Mouse (Mus musculus) forebrain, embryonic 12.5 days (tissue): Measurements from ENCODE around the gene Hexb. TPM values are rescaled to one million over a fixed set of nuclear protein-coding genes. Genes with fewer than 3 reads are reported as not detected.
A peak's percentile ranks its signal among the peaks of the same experiment; 100 is the strongest.

Source experiments
- ATAC-seq: fragments of 200-750 bp; cut with Nextera tagmentation; 2 replicates; pipeline ENCODE4 v1.8.0; 2017; ENCODE audit warnings: moderate TSS enrichment; ENCODE audit not compliant: low FRiP score
- H3K27ac ChIP-seq: fragments of 300-500 bp; sonication (generic); 2 replicates; pipeline ENCODE4 v1.5.1; 2016; ENCODE audit warnings: mild to moderate bottlenecking
- H3K27me3 ChIP-seq: fragments of 300-500 bp; sonication (generic); 2 replicates; pipeline ENCODE4 v1.6.1; 2016; ENCODE audit warnings: mild to moderate bottlenecking
- H3K36me3 ChIP-seq: fragments of 300-500 bp; sonication (generic); replicated peaks from 2 replicates; pipeline ENCODE4 v1.6.1; 2016; ENCODE audit warnings: mild to moderate bottlenecking
- H3K4me1 ChIP-seq: fragments of 300-500 bp; sonication (generic); 2 replicates; pipeline ENCODE4 v1.6.1; 2016
- H3K4me2 ChIP-seq: fragments of 300-500 bp; sonication (generic); 2 replicates; pipeline ENCODE4 v1.6.1; 2016; ENCODE audit warnings: mild to moderate bottlenecking, moderate library complexity
- H3K4me3 ChIP-seq: fragments of 300-500 bp; sonication (generic); replicated peaks from 2 replicates; pipeline ENCODE4 v1.5.1; 2016; ENCODE audit warnings: mild to moderate bottlenecking
- H3K9ac ChIP-seq: fragments of 300-500 bp; sonication (generic); 2 replicates; pipeline ENCODE4 v1.6.1; 2016; ENCODE audit warnings: mild to moderate bottlenecking
- H3K9me3 ChIP-seq: fragments of 300-500 bp; sonication (generic); 2 replicates; pipeline ENCODE4 v1.6.1; 2016
- WGBS: fragments of 180-500 bp; shearing (Covaris S2); methylation state at CpG from one replicate; pipeline ENCODE4 v1.1.7; 2016; 5-methylcytosine and 5-hydroxymethylcytosine counted together
- polyA plus RNA-seq: library from polyadenylated mRNA; unstranded; fragments of >200 nt; fragmentation: Nextera tagmentation; extraction: Ambion mirVana; gene quantifications from 2 replicates; pipeline ENCODE4 v1.2.1, GENCODE M21; 2016

Hexb gene
- polyA plus RNA-seq, 1 experiment from 2014 or later: 18.4 TPM

DNA sequence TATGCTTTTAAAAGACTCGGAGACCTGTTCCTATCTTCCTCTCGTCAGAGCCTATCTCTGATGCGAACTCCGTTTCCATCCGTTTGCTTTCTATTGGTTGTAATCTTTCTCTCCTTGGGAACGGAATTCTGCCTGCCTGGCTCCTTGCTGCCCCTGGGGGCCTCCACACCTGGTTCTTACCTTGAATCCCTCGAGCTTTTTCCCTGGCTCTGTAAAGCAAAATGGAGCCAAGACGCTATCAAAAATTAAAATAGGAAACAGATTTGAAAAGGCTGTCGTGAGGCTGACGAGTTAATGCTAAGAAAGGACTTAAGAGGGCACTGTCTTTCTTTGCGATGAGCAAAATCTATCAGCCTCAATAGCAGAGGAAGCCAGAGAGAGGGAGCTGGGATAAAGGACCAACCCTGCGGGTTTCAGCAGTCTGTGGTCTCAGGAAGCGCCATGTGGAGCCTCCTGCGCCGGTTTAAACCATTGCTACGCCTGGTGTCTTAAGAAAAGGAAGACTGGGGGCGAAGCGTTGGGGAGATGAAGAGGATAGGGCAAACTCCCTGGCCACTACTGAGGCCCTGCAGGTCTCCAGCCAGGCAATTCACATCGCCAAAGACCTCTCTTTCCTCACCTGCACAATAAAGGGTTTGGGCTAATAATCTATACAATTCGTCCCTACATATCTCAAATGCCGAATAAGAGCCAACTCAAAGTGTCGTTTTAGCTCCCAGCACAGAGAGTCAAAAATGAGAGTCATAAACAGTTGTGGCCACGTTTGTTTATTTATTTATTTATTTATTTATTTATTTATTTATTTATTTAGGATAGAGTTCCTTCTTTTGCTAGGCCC lies 41.4 kb upstream of the Hexb start:
- Histone ChIP-seq H3K9me3 (no peaks in the 10 kb centered on the region), H3K4me1 (peaks cover 63% of the 10 kb centered on the region), H3K4me2 (peak overlapping the region; percentile 71), H3K4me3 (peak overlapping the region; percentile 15; the same call in 1 of the 2 replicates), H3K27ac (peak overlapping the region; percentile 99), H3K9ac (no peak overlapping the region), H3K27me3 (no peaks in the 10 kb centered on the region), H3K36me3 (no peaks in the 10 kb centered on the region)
- no peak for ATAC-seq
- WGBS: 8% methylated on average over 23 of the region's 23 CpGs

DNA sequence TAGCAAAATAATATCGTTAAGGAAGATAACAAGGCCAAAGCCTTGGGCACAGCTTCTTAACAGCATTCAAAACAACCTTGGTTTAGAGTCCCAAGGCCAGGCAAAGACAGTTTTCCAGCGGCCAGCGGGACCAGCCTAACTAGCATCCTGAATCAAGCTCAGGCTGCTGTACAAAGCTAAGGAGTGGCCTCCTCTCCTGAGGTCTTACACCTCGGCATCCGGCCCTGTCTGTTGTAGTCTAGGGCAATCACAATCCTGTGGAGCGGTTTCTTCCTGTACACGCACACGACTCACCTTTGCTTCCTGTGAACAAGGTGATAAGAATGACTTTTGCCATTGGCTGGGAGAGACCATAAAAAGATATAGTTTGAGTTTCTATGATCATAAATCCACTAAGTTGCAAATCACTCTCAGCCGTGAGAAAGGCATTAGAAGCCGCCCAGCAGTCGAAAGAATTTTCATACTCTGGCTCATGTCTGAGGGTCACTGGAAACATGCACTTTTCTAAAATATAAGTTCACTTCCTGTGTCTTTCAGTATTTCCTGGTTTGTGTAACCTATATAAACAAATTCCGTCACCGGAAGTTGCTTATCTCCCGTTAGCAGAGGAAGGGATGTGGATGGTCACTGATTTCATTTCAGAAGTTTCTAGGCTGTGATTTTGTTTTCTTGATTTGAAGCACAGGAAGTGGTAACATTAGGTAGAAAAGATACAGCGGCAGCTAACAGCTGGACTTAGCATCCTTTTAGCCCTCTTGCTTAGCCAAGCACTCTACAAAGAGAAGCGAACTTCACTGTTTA lies 40.2 kb upstream of the Hexb start:
- 56% methylated on average over 16 of the region's 16 CpGs for WGBS
- H3K9ac ChIP-seq: no peak overlapping the region
- no peak for ATAC-seq
- H3K9me3 ChIP-seq: no peaks in the 10 kb centered on the region
- no peak overlapping the region for H3K4me2 ChIP-seq
- peak overlapping the region; percentile 80 for H3K27ac ChIP-seq
- peaks cover 51% of the 10 kb centered on the region for H3K4me1 ChIP-seq
- no peak overlapping the region for H3K4me3 ChIP-seq
- no peaks in the 10 kb centered on the region for H3K36me3 ChIP-seq
- no peaks in the 10 kb centered on the region for H3K27me3 ChIP-seq

DNA sequence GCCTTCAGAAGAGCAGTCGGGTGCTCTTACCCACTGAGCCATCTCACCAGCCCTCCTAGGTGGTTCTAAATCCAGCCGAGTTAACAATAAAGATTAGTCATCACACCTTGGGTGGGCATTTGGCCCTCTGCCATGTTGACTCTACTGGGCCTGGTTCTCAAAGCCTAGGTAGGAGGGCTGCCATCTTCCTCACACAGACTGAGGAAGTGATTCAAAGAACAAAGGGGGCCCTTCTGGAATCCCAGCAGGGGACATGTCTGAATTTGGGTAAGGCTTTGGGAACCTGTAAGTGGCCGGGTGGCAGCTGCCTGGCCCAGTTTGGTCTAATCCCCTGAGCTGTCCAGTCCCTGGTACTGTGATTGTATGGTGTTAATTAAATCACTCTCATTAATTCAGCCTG lies 39.5 kb upstream of the Hexb start:
- H3K9ac ChIP-seq: no peak overlapping the region
- H3K4me1 ChIP-seq: peaks cover 44% of the 10 kb centered on the region
- 13% methylated on average over 3 of the region's 3 CpGs for WGBS

DNA sequence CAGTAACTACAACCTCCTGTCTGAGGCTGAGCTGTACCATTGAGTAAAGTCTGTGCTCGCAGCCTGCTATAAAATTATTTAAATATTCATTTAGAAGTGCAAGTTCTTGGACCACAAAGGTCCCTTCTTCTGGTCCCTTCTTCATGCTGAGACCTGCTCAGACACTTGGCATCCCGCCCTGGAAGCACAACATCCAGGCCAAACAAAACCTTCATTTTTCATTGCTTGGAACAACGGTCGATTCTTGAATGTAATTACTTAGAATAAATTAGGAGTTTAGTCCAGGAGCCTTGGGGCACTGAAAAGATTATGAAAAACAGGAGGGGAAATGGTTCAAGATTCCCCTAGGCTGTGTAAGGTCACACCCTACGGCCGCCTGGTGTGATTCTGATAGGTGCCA lies 37.8 kb upstream of the Hexb start:
- H3K4me3 ChIP-seq: no peak overlapping the region
- WGBS: 47% methylated on average over 6 of the region's 6 CpGs
- H3K27me3 ChIP-seq: no peaks in the 10 kb centered on the region
- H3K4me2 ChIP-seq: no peak overlapping the region
- no peaks in the 10 kb centered on the region for H3K36me3 ChIP-seq
- no peak overlapping the region for H3K27ac ChIP-seq
- H3K9ac ChIP-seq: no peak overlapping the region
- no peak for ATAC-seq
- peaks cover 38% of the 10 kb centered on the region for H3K4me1 ChIP-seq
- no peaks in the 10 kb centered on the region for H3K9me3 ChIP-seq

More for the DNA sequence above, 39.5 kb upstream of the Hexb start:
- no peaks in the 10 kb centered on the region for H3K9me3 ChIP-seq
- no peak overlapping the region; the same call in 1 of the 2 replicates for H3K4me2 ChIP-seq
- ATAC-seq: peak; percentile 36; the same call in 1 of the 2 replicates
- no peak overlapping the region for H3K4me3 ChIP-seq
- no peaks in the 10 kb centered on the region for H3K36me3 ChIP-seq
- H3K27me3 ChIP-seq: no peaks in the 10 kb centered on the region
- H3K27ac ChIP-seq: peak overlapping the region; percentile 80

DNA sequence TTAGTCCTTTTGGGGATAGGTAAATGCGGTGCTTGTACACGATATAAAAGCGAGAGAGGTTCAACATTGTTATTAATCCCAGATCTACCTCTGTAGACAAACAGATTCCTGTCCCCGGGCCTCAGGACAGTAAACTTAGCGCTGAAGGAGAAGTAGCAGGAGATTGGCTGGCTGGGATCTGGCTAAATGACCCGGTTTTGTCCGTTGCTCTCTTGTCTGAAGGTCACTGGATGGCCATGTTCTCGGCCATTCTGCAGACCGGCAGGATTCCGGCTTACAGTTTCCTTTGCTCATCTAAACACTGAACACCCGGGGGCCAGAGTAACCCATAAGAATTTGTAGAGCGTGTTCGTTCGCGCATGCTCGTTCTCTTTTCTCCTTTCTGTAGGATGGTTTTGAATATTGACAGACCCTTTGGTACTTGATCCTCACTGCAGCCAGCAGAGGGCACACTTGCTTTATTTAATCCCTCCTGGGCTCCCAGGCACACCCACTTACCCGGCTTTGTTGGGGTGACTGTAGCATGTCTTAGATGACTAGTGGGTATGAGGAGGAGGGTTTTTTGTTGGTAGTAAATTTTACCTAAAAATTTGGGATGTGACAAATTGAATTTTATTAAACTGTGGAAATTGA lies 36.7 kb upstream of the Hexb start:
- Histone ChIP-seq H3K4me2 (peak overlapping the region; percentile 58), H3K9me3 (no peaks in the 10 kb centered on the region), H3K9ac (peak overlapping the region; percentile 47; the same call in 1 of the 2 replicates), H3K4me3 (peak overlapping the region; percentile 30), H3K36me3 (no peaks in the 10 kb centered on the region), H3K4me1 (peaks cover 31% of the 10 kb centered on the region), H3K27me3 (no peaks in the 10 kb centered on the region), H3K27ac (no peak overlapping the region)
- peak; percentile 78 for ATAC-seq
- 20% methylated on average over 17 of the region's 17 CpGs for WGBS

DNA sequence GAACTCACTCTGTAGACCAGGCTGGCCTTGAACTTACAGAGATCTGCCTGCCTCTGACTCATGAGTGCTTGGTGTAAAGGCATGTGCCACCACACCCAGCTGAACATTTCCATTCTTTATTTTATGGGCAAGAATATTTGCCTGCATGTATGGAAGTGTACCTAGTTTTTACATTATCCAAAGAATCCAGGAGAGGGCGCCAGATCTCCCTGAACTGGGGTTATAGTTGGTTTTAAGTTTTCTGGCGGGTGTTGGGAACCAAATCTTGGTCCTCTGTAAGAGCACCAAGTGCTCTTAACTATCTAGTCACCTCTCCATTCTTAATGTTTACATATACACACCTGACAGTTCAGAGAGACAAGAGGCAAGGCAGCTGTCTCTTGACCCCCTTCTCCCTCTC lies 34.9 kb upstream of the Hexb start:
- H3K9ac ChIP-seq: no peak overlapping the region
- 74% methylated on average over 2 of the region's 2 CpGs for WGBS
- H3K9me3 ChIP-seq: no peaks in the 10 kb centered on the region
- H3K4me1 ChIP-seq: peaks cover 14% of the 10 kb centered on the region
- H3K27me3 ChIP-seq: no peaks in the 10 kb centered on the region
- no peak overlapping the region for H3K4me2 ChIP-seq
- no peak for ATAC-seq
- no peaks in the 10 kb centered on the region for H3K36me3 ChIP-seq
- H3K27ac ChIP-seq: no peak overlapping the region
- H3K4me3 ChIP-seq: no peak overlapping the region

DNA sequence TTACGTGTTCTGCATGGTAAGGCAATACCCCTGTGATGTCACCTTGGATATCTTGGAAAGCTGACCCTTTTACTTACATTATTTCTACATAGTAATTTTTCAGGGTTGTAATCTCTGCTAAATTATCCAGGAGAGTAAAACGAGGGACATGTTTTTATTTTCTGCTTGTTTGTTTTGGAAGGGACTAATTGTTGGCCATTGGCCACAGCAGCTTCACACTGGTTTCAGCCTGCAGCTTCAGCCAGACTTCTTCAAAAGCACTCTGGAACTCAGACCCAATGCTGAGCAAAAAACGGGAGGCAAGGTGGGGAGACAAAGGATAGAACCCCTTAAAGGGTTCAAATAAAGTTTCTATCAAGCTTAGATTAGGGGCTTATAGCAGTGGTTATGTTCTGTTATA lies 31.9 kb upstream of the Hexb start:
- Histone ChIP-seq H3K27me3 (no peaks in the 10 kb centered on the region), H3K27ac (no peak overlapping the region), H3K4me1 (0 out of 2 replicates have a peak, but pooled peaks cover 3% of the 10 kb centered on the region), H3K36me3 (no peaks in the 10 kb centered on the region), H3K4me2 (no peak overlapping the region), H3K4me3 (no peak overlapping the region), H3K9ac (no peak overlapping the region), H3K9me3 (peaks cover 7% of the 10 kb centered on the region; the same call in 1 of the 2 replicates)
- no peak for ATAC-seq
- 81% methylated on average over 3 of the region's 3 CpGs for WGBS

DNA sequence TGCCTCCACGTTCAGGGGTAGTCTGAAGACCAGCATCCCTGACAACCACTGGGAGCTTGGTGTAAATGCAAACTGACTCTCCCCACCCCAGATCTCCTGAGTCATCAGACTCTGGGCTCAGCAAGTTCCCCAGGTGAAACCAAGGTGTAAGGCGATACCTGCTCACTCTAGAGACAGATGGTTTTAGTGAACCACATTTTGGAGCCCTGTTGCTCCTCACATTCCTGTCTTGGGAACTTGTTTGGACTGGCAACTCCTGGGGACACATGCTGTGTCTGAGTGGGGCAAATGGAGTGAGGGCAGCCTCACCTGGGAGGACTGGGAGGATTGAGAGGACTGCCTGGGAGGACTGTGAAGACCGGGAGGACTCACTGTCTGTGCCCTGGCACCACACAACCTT lies 29.6 kb upstream of the Hexb start:
- no peak overlapping the region for H3K27ac ChIP-seq
- H3K27me3 ChIP-seq: no peaks in the 10 kb centered on the region
- H3K9me3 ChIP-seq: peaks cover 7% of the 10 kb centered on the region; the same call in 1 of the 2 replicates
- no peak overlapping the region for H3K4me2 ChIP-seq
- 0 out of 2 replicates have a peak, but pooled peaks cover 2% of the 10 kb centered on the region for H3K4me1 ChIP-seq
- no peaks in the 10 kb centered on the region for H3K36me3 ChIP-seq
- H3K9ac ChIP-seq: no peak overlapping the region
- 95% methylated on average over 3 of the region's 3 CpGs for WGBS
- no peak overlapping the region for H3K4me3 ChIP-seq
- no peak for ATAC-seq

DNA sequence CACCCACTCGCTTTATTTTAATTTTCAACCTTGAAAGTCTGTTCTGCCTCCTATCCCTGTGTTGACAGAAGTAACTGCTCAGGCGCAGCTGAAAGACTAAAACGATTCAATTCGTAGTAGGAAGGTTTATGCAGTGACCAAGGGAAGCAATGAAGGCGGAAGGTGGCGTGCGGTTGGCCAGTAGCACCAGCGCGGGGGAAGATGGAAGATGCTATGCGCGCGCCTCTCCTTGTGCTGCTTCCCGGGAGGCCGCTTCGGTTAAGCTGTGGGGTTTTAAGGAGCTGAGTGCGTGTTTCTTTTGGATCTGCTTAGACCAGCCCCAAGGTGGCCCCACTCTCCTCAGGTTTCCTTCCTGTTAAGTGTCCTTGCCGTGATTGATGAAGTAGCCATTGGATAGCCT lies 27.0 kb upstream of the Hexb start:
- H3K9me3 ChIP-seq: peaks cover 7% of the 10 kb centered on the region; the same call in 1 of the 2 replicates
- no peak overlapping the region for H3K4me3 ChIP-seq
- H3K36me3 ChIP-seq: no peaks in the 10 kb centered on the region
- H3K27ac ChIP-seq: no peak overlapping the region
- 0 out of 2 replicates have a peak, but pooled peaks cover 2% of the 10 kb centered on the region for H3K4me1 ChIP-seq
- WGBS: 86% methylated on average over 17 of the region's 17 CpGs
- no peaks in the 10 kb centered on the region for H3K27me3 ChIP-seq
- no peak for ATAC-seq
- no peak overlapping the region for H3K4me2 ChIP-seq
- H3K9ac ChIP-seq: no peak overlapping the region

DNA sequence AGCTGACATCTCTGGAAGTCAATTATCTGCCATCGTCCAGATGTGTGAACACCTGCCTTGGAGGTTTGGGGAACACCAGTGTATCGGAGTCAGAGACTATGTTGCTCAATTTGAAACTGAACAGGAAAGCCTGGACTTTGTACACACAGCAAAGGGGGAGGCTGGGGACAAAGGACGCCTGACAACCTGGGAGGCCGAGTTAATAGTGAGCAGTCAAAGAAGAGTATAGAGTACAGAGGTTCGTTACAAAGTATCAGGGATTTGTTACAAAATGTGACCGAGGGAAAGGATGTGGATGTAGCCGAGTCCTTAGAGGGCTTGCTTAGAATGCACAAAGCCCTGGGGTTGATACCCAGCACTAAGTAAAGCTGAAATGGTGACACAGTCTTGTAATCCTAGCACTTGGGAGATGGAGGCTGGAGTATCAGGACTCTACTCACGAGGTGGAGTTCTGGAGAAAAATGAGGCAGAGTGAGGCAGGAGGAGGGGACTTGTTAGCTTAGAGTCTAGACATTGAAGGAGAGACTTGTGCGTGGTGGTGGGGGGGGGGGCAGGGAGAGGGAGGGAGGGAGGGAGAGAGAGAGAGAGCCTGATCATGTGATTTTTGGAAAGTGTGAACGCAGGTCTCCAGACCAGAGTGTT lies 26.3 kb upstream of the Hexb start:
- H3K36me3 ChIP-seq: no peaks in the 10 kb centered on the region
- H3K9ac ChIP-seq: no peak overlapping the region
- H3K9me3 ChIP-seq: peaks cover 7% of the 10 kb centered on the region; the same call in 1 of the 2 replicates
- no peak overlapping the region for H3K4me2 ChIP-seq
- H3K4me1 ChIP-seq: 0 out of 2 replicates have a peak, but pooled peaks cover 2% of the 10 kb centered on the region
- H3K27me3 ChIP-seq: no peaks in the 10 kb centered on the region
- H3K4me3 ChIP-seq: no peak overlapping the region
- no peak for ATAC-seq
- H3K27ac ChIP-seq: no peak overlapping the region
- WGBS: 66% methylated on average over 10 of the region's 10 CpGs

DNA sequence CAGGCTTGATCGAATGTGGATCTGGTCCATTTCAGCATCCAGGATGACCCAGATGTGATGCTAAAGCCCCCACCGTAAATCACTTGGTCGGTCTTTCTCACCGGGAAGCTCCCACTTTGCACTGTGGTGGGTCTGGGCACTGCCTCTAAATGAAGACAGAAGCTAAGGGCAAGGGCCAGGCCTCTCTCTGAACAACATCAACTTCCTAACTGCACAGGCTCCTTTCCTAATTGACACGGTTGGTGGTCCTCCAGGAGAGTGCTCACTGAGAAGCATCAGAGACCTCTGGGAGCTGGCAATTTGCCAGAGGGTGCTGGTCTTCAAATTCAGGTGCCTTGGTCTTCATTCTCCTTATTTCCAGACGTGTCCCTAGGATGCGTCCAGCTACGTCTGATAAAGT lies 25.7 kb upstream of the Hexb start:
- Histone ChIP-seq H3K4me3 (no peak overlapping the region), H3K9ac (no peak overlapping the region), H3K27ac (no peak overlapping the region), H3K4me1 (0 out of 2 replicates have a peak, but pooled peaks cover 2% of the 10 kb centered on the region), H3K9me3 (peaks cover 7% of the 10 kb centered on the region; the same call in 1 of the 2 replicates), H3K36me3 (no peaks in the 10 kb centered on the region), H3K4me2 (no peak overlapping the region), H3K27me3 (no peaks in the 10 kb centered on the region)
- 92% methylated on average over 8 of the region's 8 CpGs for WGBS
- ATAC-seq: no peak
